Mouse (Mus musculus) lung, adult 18-20 months (tissue): ENCODE data around the gene Gm973.
A peak's percentile ranks its signal among the peaks of the same experiment; 100 is the strongest.
"Not testable (repeated sequence)": the region's sequence is repeated elsewhere in the genome, so short reads cannot be mapped to it uniquely, and the experiment has no call there.

Experiments used
- DNase-seq, 2 experiments: peaks; one replicate each; pipeline ENCODE4 v3.0.0; 2022; ENCODE audit warnings: mixed read lengths in 2 of 2

The Gm973 gene

GRCm38 (mm10) chr1:59592876-59593275 lies 76.8 kb downstream of the Gm973 start:
- peak in 1 of 2 experiments; percentile 27 for DNase-seq

- DNase-seq: no peak
These were observed 77.6 kb downstream of the Gm973 start for GRCm38 (mm10) chr1:59593622-59594035.

- DNase-seq: no peak
These were observed 78.7 kb downstream of the Gm973 start for GRCm38 (mm10) chr1:59594586-59595266.

- no peak for DNase-seq
These were observed 79.5 kb downstream of the Gm973 start for GRCm38 (mm10) chr1:59595609-59596008.

- DNase-seq: no peak
These were observed 86.7 kb downstream of the Gm973 start for GRCm38 (mm10) chr1:59602531-59603416.

GRCm38 (mm10) chr1:59603417-59603712 lies 87.3 kb downstream of the Gm973 start:
- DNase-seq: no peak

GRCm38 (mm10) chr1:59603893-59604292 lies 87.8 kb downstream of the Gm973 start:
- no peak for DNase-seq

- DNase-seq: no peak
These were observed 90.4 kb downstream of the Gm973 start for GRCm38 (mm10) chr1:59606479-59606878.

- DNase-seq: no peak
These were observed 91.0 kb downstream of the Gm973 start for GRCm38 (mm10) chr1:59607071-59607470.

- DNase-seq: no peak
These were observed 92.2 kb downstream of the Gm973 start for GRCm38 (mm10) chr1:59608125-59608762.

- no peak for DNase-seq
These were observed 92.9 kb downstream of the Gm973 start for GRCm38 (mm10) chr1:59608920-59609319.

- no peak for DNase-seq
These were observed 93.4 kb downstream of the Gm973 start for GRCm38 (mm10) chr1:59609458-59609857.

- DNase-seq: peak in 1 of 2 experiments; percentile 17
These were observed 93.8 kb downstream of the Gm973 start for GRCm38 (mm10) chr1:59609896-59610295.

- no peak for DNase-seq
These were observed 94.9 kb downstream of the Gm973 start for GRCm38 (mm10) chr1:59610929-59611328.

- peak; percentile 53 to 67 for DNase-seq
These were observed 97.7 kb downstream of the Gm973 start for GRCm38 (mm10) chr1:59613795-59614194.

- DNase-seq: no peak
These were observed 99.0 kb downstream of the Gm973 start for GRCm38 (mm10) chr1:59615021-59615420.

GRCm38 (mm10) chr1:59619201-59619600 lies 103.1 kb downstream of the Gm973 start:
- DNase-seq: no peak

- DNase-seq: peak; percentile 56 to 71
These were observed 107.4 kb downstream of the Gm973 start for GRCm38 (mm10) chr1:59623325-59624017.

- no peak for DNase-seq
These were observed 109.3 kb downstream of the Gm973 start for GRCm38 (mm10) chr1:59625410-59625809.

GRCm38 (mm10) chr1:59629194-59629593 lies 113.1 kb downstream of the Gm973 start:
- DNase-seq: no peak

GRCm38 (mm10) chr1:59630356-59630755 lies 114.3 kb downstream of the Gm973 start:
- DNase-seq: not testable (repeated sequence)

GRCm38 (mm10) chr1:59631986-59632659 lies 116.1 kb downstream of the Gm973 start:
- DNase-seq: no peak
